Mouse (Mus musculus) heart, embryonic 12.5 days (tissue): ENCODE measurements around the gene Sec24a. TPM values are rescaled to one million over a fixed set of nuclear protein-coding genes. Genes with fewer than 3 reads are reported as not detected.
A peak's percentile ranks its signal among the peaks of the same experiment; 100 is the strongest.

Experiments used
- ATAC-seq: fragments of 200-750 bp; cut with Nextera tagmentation; 2 replicates; pipeline ENCODE4 v1.8.0; 2017; ENCODE audit warnings: moderate TSS enrichment, moderate library complexity; ENCODE audit not compliant: insufficient number of reproducible peaks, low FRiP score
- H3K27ac ChIP-seq: fragments of 300-500 bp; sonication (generic); 2 replicates; pipeline ENCODE4 v1.5.1; 2016; ENCODE audit warnings: mild to moderate bottlenecking, moderate library complexity; ENCODE audit not compliant: poor library complexity, severe bottlenecking
- H3K27me3 ChIP-seq: fragments of 300-500 bp; sonication (generic); replicated peaks from 2 replicates; pipeline ENCODE4 v1.6.1; 2016; ENCODE audit warnings: mild to moderate bottlenecking, moderate library complexity
- H3K36me3 ChIP-seq: fragments of 300-500 bp; sonication (generic); 2 replicates; pipeline ENCODE4 v1.6.1; 2016; ENCODE audit warnings: mild to moderate bottlenecking, moderate library complexity
- H3K4me1 ChIP-seq: fragments of 300-500 bp; sonication (generic); replicated peaks from 2 replicates; pipeline ENCODE4 v1.6.1; 2016; ENCODE audit warnings: mild to moderate bottlenecking
- H3K4me2 ChIP-seq: fragments of 300-500 bp; sonication (generic); 2 replicates; pipeline ENCODE4 v1.6.1; 2016; ENCODE audit warnings: mild to moderate bottlenecking, moderate library complexity
- H3K4me3 ChIP-seq: fragments of 300-500 bp; sonication (generic); 2 replicates; pipeline ENCODE4 v1.5.1; 2016; ENCODE audit warnings: mild to moderate bottlenecking
- H3K9ac ChIP-seq: fragments of 300-500 bp; sonication (generic); 2 replicates; pipeline ENCODE4 v1.6.1; 2016; ENCODE audit warnings: mild to moderate bottlenecking, moderate library complexity
- H3K9me3 ChIP-seq: fragments of 300-500 bp; sonication (generic); replicated peaks from 2 replicates; pipeline ENCODE4 v1.6.1; 2016; ENCODE audit warnings: mild to moderate bottlenecking, moderate library complexity
- WGBS: fragments of 180-500 bp; shearing (Covaris S2); methylation state at CpG from one replicate; pipeline ENCODE4 v1.1.7; 2016; 5-methylcytosine and 5-hydroxymethylcytosine counted together
- polyA plus RNA-seq: library from polyadenylated mRNA; unstranded; fragments of >200 nt; fragmentation: Nextera tagmentation; extraction: Ambion mirVana; gene quantifications from 2 replicates; pipeline ENCODE4 v1.2.1, GENCODE M21; 2016

Sec24a gene
- polyA plus RNA-seq, 1 experiment from 2014 or later: 14.6 TPM

- ATAC-seq: no peak; the same call in 1 of the 2 replicates
- Histone ChIP-seq H3K4me3 (no peak overlapping the region), H3K36me3 (peaks cover 21% of the 10 kb centered on the region), H3K9me3 (no peaks in the 10 kb centered on the region), H3K4me1 (peaks cover 46% of the 10 kb centered on the region), H3K9ac (no peak overlapping the region), H3K27ac (no peak overlapping the region), H3K4me2 (peak overlapping the region; percentile 15; the same call in 1 of the 2 replicates), H3K27me3 (peaks cover 16% of the 10 kb centered on the region; the same call in 1 of the 2 replicates)
- WGBS: 57% methylated on average over 15 of the region's 15 CpGs
Measured at GRCm38 (mm10) chr11:51646751-51647667, 116.4 kb downstream of the Sec24a start.

GRCm38 (mm10) chr11:51646245-51646644, 117.2 kb downstream of the Sec24a start:
- Histone ChIP-seq H3K27ac (no peak overlapping the region), H3K9ac (no peak overlapping the region), H3K4me3 (no peak overlapping the region), H3K4me1 (peaks cover 46% of the 10 kb centered on the region), H3K9me3 (no peaks in the 10 kb centered on the region), H3K36me3 (peaks cover 21% of the 10 kb centered on the region), H3K27me3 (peaks cover 16% of the 10 kb centered on the region; the same call in 1 of the 2 replicates), H3K4me2 (no peak overlapping the region)
- WGBS: 75% methylated on average over 7 of the region's 7 CpGs
- no peak for ATAC-seq

GRCm38 (mm10) chr11:51645293-51645692, 118.1 kb downstream of the Sec24a start:
- 83% methylated on average over 13 of the region's 13 CpGs for WGBS
- ATAC-seq: no peak

GRCm38 (mm10) chr11:51644217-51644616, 119.2 kb downstream of the Sec24a start:
- no peaks in the 10 kb centered on the region for H3K9me3 ChIP-seq
- 68% methylated on average over 16 of the region's 16 CpGs for WGBS
- no peak overlapping the region for H3K9ac ChIP-seq
- H3K4me3 ChIP-seq: 0 out of 2 replicates have a peak overlapping the region, but pooled peaks have one; percentile 2
- H3K4me2 ChIP-seq: peak overlapping the region; percentile 10
- no peak overlapping the region for H3K27ac ChIP-seq
- H3K27me3 ChIP-seq: peaks cover 16% of the 10 kb centered on the region; the same call in 1 of the 2 replicates
- H3K4me1 ChIP-seq: peaks cover 33% of the 10 kb centered on the region
- no peak for ATAC-seq
- peaks cover 21% of the 10 kb centered on the region for H3K36me3 ChIP-seq

More at GRCm38 (mm10) chr11:51645293-51645692, 118.1 kb downstream of the Sec24a start:
- no peak overlapping the region for H3K4me2 ChIP-seq
- peaks cover 21% of the 10 kb centered on the region for H3K36me3 ChIP-seq
- no peak overlapping the region for H3K27ac ChIP-seq
- H3K9me3 ChIP-seq: no peaks in the 10 kb centered on the region
- H3K9ac ChIP-seq: no peak overlapping the region
- peaks cover 16% of the 10 kb centered on the region; the same call in 1 of the 2 replicates for H3K27me3 ChIP-seq
- peaks cover 43% of the 10 kb centered on the region for H3K4me1 ChIP-seq
- H3K4me3 ChIP-seq: no peak overlapping the region

- Histone ChIP-seq H3K4me3 (0 out of 2 replicates have a peak overlapping the region, but pooled peaks have one; percentile 2), H3K4me1 (peaks cover 28% of the 10 kb centered on the region), H3K36me3 (peaks cover 21% of the 10 kb centered on the region), H3K27me3 (peaks cover 16% of the 10 kb centered on the region; the same call in 1 of the 2 replicates), H3K9me3 (no peaks in the 10 kb centered on the region), H3K4me2 (peak overlapping the region; percentile 10), H3K9ac (no peak overlapping the region), H3K27ac (no peak overlapping the region)
- 40% methylated on average over 15 of the region's 15 CpGs for WGBS
- no peak for ATAC-seq
Measured at GRCm38 (mm10) chr11:51643761-51644160, 119.7 kb downstream of the Sec24a start.

GRCm38 (mm10) chr11:51643202-51643601, 120.2 kb downstream of the Sec24a start:
- H3K9ac ChIP-seq: no peak overlapping the region
- H3K4me1 ChIP-seq: peaks cover 22% of the 10 kb centered on the region
- 57% methylated on average over 9 of the region's 9 CpGs for WGBS
- H3K27me3 ChIP-seq: peaks cover 16% of the 10 kb centered on the region; the same call in 1 of the 2 replicates
- ATAC-seq: no peak
- no peak overlapping the region for H3K4me3 ChIP-seq
- peaks cover 21% of the 10 kb centered on the region for H3K36me3 ChIP-seq
- peak overlapping the region; percentile 10; the same call in 1 of the 2 replicates for H3K4me2 ChIP-seq
- no peak overlapping the region for H3K27ac ChIP-seq
- H3K9me3 ChIP-seq: no peaks in the 10 kb centered on the region

Other genes starting within 250 kb of the Sec24a start
- 15.1 and 16.9 TPM in 2 replicates for gene Phykpl, start 178.9 kb downstream of the Sec24a start, polyA plus RNA-seq
- gene Hnrnpab, start 156.8 kb downstream of the Sec24a start, polyA plus RNA-seq: 428 and 457 TPM in 2 replicates
- gene Nhp2, start 143.9 kb downstream of the Sec24a start, polyA plus RNA-seq: 89.6 and 91.9 TPM in 2 replicates
- 27.9 and 28.5 TPM in 2 replicates for gene Rmnd5b, start 127.7 kb downstream of the Sec24a start, polyA plus RNA-seq
- 7.8 and 8.4 TPM in 2 replicates for gene N4bp3, start 112.8 kb downstream of the Sec24a start, polyA plus RNA-seq
- 0.77 and 1.0 TPM in 2 replicates for gene D930048N14Rik, start 112.7 kb downstream of the Sec24a start, polyA plus RNA-seq
- gene 0610009B22Rik, start 74.8 kb downstream of the Sec24a start, polyA plus RNA-seq: 68.1 and 69.7 TPM in 2 replicates
- gene Sar1b, start 53 bp upstream of the Sec24a start, polyA plus RNA-seq: 123 and 127 TPM in 2 replicates
- 0.57 and 0.81 TPM in 2 replicates for gene Jade2, start 94.0 kb upstream of the Sec24a start, polyA plus RNA-seq
- gene Cdkn2aipnl, start 204.0 kb upstream of the Sec24a start, polyA plus RNA-seq: 70.8 and 73.4 TPM in 2 replicates
- 263 and 265 TPM in 2 replicates for gene Ube2b, start 237.1 kb upstream of the Sec24a start, polyA plus RNA-seq
- 8.5 and 9.4 TPM in 2 replicates for gene Cdkl3, start 240.6 kb upstream of the Sec24a start, polyA plus RNA-seq